Mouse (Mus musculus) telencephalon, adult 2 months (tissue): Measurements from ENCODE around the gene Tph1.
"Not testable (repeated sequence)": the region's sequence is repeated elsewhere in the genome, so short reads cannot be mapped to it uniquely, and the experiment has no call there.

ENCODE experiments used
- DNase-seq: peaks from one replicate; pipeline ENCODE4 v3.0.0-alpha.2; 2011; ENCODE audit warnings: low read depth, low spot score

Gene Tph1

GRCm38 (mm10) chr7:46672160-46672672 is at the start of gene Tph1:
TSS of gene Tph1 (minus strand) at chr7:46672537.
- DNase-seq: no peak

- no peak for DNase-seq
Observed at GRCm38 (mm10) chr7:46720460-46720859, 48.1 kb upstream of the Tph1 start.

GRCm38 (mm10) chr7:46719526-46719925 is 47.2 kb upstream of the Tph1 start:
- no peak for DNase-seq

- no peak for DNase-seq
Observed at GRCm38 (mm10) chr7:46718591-46719270, 46.4 kb upstream of the Tph1 start.

- DNase-seq: no peak
Observed at GRCm38 (mm10) chr7:46716897-46717296, 44.6 kb upstream of the Tph1 start.

GRCm38 (mm10) chr7:46715600-46715999 is 43.3 kb upstream of the Tph1 start, which contains the start of gene Saa3:
TSS of gene Saa3 (minus strand) at chr7:46715700.
- DNase-seq: no peak

- no peak for DNase-seq
Observed at GRCm38 (mm10) chr7:46714518-46714917, 42.2 kb upstream of the Tph1 start.

- DNase-seq: no peak
Observed at GRCm38 (mm10) chr7:46712250-46712649, 39.9 kb upstream of the Tph1 start.

GRCm38 (mm10) chr7:46710390-46710844 is 38.1 kb upstream of the Tph1 start, which contains the start of gene Saal1:
TSS of gene Saal1 (minus strand) at chr7:46710680.
- peak; percentile 73 for DNase-seq

GRCm38 (mm10) chr7:46700521-46701025 is 28.2 kb upstream of the Tph1 start:
- no peak for DNase-seq

- DNase-seq: no peak
Observed at GRCm38 (mm10) chr7:46696754-46697153, 24.4 kb upstream of the Tph1 start.

GRCm38 (mm10) chr7:46686827-46687226 is 14.5 kb upstream of the Tph1 start:
- DNase-seq: no peak

GRCm38 (mm10) chr7:46680732-46681131 is 8.4 kb upstream of the Tph1 start:
- no peak for DNase-seq

GRCm38 (mm10) chr7:46679044-46679443 is 6.7 kb upstream of the Tph1 start:
- not testable (repeated sequence) for DNase-seq

- DNase-seq: no peak
Observed at GRCm38 (mm10) chr7:46678417-46678816, 6.1 kb upstream of the Tph1 start.

GRCm38 (mm10) chr7:46676808-46677360 is 4.5 kb upstream of the Tph1 start:
- DNase-seq: no peak

GRCm38 (mm10) chr7:46675886-46676285 is 3.5 kb upstream of the Tph1 start:
- no peak for DNase-seq

GRCm38 (mm10) chr7:46675061-46675460 is 2.7 kb upstream of the Tph1 start:
- DNase-seq: no peak

- no peak for DNase-seq
Observed at GRCm38 (mm10) chr7:46667256-46667655, 5.1 kb downstream of the Tph1 start.

- DNase-seq: no peak
Observed at GRCm38 (mm10) chr7:46665236-46665635, 7.1 kb downstream of the Tph1 start.

- DNase-seq: no peak
Observed at GRCm38 (mm10) chr7:46661591-46662090, 10.7 kb downstream of the Tph1 start.

- no peak for DNase-seq
Observed at GRCm38 (mm10) chr7:46652279-46652678, 20.1 kb downstream of the Tph1 start.

- not testable (repeated sequence) for DNase-seq
Observed at GRCm38 (mm10) chr7:46650231-46650630, 22.1 kb downstream of the Tph1 start.
